Mouse (Mus musculus): Measurements from ENCODE around the gene Hp1bp3. TPM values are rescaled to one million over a fixed set of nuclear protein-coding genes. Genes with fewer than 3 reads are reported as not detected.

The Hp1bp3 gene
- polyA plus RNA-seq, 2 experiments = 34.7 to 36.1 TPM

DNA sequence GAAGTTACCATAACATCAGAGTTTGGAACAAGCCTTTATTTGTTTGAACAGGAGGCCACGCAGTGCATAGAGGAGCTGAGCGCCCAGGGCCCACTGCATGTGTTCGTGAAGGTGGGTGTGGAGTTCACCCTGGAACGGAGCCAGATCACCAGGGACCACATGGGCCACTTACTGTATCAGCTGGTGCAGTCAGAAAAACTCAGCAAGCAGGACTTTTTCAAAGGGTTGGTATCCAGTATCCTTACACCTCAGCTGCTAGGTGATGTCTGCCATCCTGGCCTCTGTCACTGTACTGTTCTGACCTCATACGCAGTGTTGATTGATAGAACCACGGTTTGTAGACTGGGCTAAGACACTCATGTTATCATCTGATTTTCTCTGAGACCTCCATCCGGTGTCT is 28.1 kb upstream of the Hp1bp3 start:
- 74% methylated on average over 7 of the region's 7 CpGs for WGBS (ENCODE audit: insufficient replicate concordance)
- no peak for DNase-seq (ENCODE audit: low read depth in 3 of 3, low spot score in 3 of 3)
- Histone ChIP-seq H3K4me1 (replicated peaks; ENCODE audit: control insufficient read depth in 2 of 2, insufficient read depth in 2 of 2, low read length in 1 of 2) (no peaks in the 10 kb centered on the region; a peak in 1 of 4 replicates), H3K36me3 (replicated peaks; ENCODE audit: control insufficient read depth, insufficient read depth, low read depth) (peaks cover 13% of the 10 kb centered on the region), H3K27me3 (ENCODE audit: control insufficient read depth, insufficient read depth, low read length) (no peaks in the 10 kb centered on the region), H3K4me3 (ENCODE audit: insufficient read depth in 1 of 2, low read depth in 2 of 2, low read length in 2 of 2) (no peak overlapping the region), H3K4me2 (ENCODE audit: low read depth) (no peak overlapping the region), H3K9me3 (ENCODE audit: control insufficient read depth, low read length) (no peaks in the 10 kb centered on the region), H3K27ac (no peak overlapping the region), H3K9ac (replicated peaks) (no peak overlapping the region)
- TF ChIP-seq EP300 (IDR thresholded peaks at IDR 0.05; ENCODE audit: low read depth) (0 out of 2 replicates have a peak, but pooled peaks have one; percentile 20), CTCF (IDR thresholded peaks at IDR 0.05; ENCODE audit: low read depth) (no peak)
- no peak for ATAC-seq (ENCODE audit: insufficient read depth)

DNA sequence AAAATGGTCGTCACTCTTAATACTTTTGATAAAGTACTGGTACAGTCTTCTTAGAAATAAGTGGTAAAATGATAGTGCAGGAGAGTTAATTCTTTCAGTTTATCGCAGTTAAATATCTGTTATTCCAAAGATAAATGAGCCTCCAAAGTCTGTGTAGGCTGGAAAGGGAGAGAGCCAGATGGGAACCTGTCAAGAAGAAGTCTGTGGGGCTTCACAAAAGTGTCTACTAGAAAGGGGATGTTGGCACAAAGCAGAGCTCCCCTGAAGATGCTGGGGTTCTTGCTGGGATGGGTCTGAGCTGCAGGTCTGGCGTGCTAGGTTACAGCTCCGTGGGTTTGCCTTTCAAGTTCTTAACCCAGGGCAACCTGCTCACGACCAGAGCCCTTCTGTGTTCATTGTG is 23.5 kb upstream of the Hp1bp3 start:
- Histone ChIP-seq H3K4me1 (replicated peaks; ENCODE audit: control insufficient read depth in 2 of 2, insufficient read depth in 2 of 2, low read length in 1 of 2) (no peaks in the 10 kb centered on the region), H3K4me3 (ENCODE audit: insufficient read depth in 1 of 2, low read depth in 2 of 2, low read length in 2 of 2) (no peak overlapping the region), H3K4me2 (ENCODE audit: low read depth) (no peak overlapping the region), H3K27me3 (ENCODE audit: control insufficient read depth, insufficient read depth, low read length) (no peaks in the 10 kb centered on the region), H3K36me3 (replicated peaks; ENCODE audit: control insufficient read depth, insufficient read depth, low read depth) (peaks cover 9% of the 10 kb centered on the region), H3K27ac (no peak overlapping the region), H3K9me3 (ENCODE audit: control insufficient read depth, low read length) (no peaks in the 10 kb centered on the region), H3K9ac (replicated peaks) (no peak overlapping the region)
- WGBS (ENCODE audit: insufficient replicate concordance) = 73% methylated on average over 5 of the region's 5 CpGs
- no peak for TF ChIP-seq EP300 (IDR thresholded peaks at IDR 0.05; ENCODE audit: low read depth)
- no peak for TF ChIP-seq CTCF (IDR thresholded peaks at IDR 0.05; ENCODE audit: low read depth)
- DNase-seq (ENCODE audit: low read depth in 3 of 3, low spot score in 3 of 3) = no peak
- ATAC-seq (ENCODE audit: insufficient read depth) = no peak

DNA sequence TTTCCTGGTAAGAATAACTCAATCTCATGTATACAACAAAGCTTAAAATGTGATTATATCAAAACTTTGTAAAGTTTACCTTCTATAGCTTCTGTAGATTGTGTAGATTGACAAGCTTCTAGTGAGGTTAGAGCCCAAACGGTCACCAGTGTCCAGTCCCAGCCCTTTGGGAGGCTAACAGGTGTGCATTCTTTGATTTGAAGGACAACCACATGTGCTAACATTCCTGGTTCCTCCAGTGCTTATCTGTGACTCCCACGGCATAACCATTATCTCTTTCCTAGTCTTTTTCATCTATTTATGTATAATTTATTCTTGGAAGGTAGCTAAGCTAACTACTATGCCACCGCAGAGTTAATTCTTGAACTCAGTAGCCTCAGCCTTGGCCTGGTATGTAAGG is 15.3 kb upstream of the Hp1bp3 start:
- H3K36me3 ChIP-seq (replicated peaks; ENCODE audit: control insufficient read depth, insufficient read depth, low read depth) = peaks cover 20% of the 10 kb centered on the region
- H3K27me3 ChIP-seq (ENCODE audit: control insufficient read depth, insufficient read depth, low read length) = no peaks in the 10 kb centered on the region
- no peak overlapping the region for H3K9ac ChIP-seq (replicated peaks)
- WGBS (ENCODE audit: insufficient replicate concordance) = 69% methylated on average over 3 of the region's 3 CpGs
- no peak for DNase-seq (ENCODE audit: low read depth in 3 of 3, low spot score in 3 of 3)
- H3K27ac ChIP-seq = no peak overlapping the region
- no peak overlapping the region for H3K4me2 ChIP-seq (ENCODE audit: low read depth)
- TF ChIP-seq CTCF (IDR thresholded peaks at IDR 0.05; ENCODE audit: low read depth) (no peak), EP300 (IDR thresholded peaks at IDR 0.05; ENCODE audit: low read depth) (no peak)
- no peaks in the 10 kb centered on the region for H3K4me1 ChIP-seq (replicated peaks; ENCODE audit: control insufficient read depth in 2 of 2, insufficient read depth in 2 of 2, low read length in 1 of 2)
- ATAC-seq (ENCODE audit: insufficient read depth) = no peak
- no peaks in the 10 kb centered on the region for H3K9me3 ChIP-seq (ENCODE audit: control insufficient read depth, low read length)
- no peak overlapping the region for H3K4me3 ChIP-seq (ENCODE audit: insufficient read depth in 1 of 2, low read depth in 2 of 2, low read length in 2 of 2)

DNA sequence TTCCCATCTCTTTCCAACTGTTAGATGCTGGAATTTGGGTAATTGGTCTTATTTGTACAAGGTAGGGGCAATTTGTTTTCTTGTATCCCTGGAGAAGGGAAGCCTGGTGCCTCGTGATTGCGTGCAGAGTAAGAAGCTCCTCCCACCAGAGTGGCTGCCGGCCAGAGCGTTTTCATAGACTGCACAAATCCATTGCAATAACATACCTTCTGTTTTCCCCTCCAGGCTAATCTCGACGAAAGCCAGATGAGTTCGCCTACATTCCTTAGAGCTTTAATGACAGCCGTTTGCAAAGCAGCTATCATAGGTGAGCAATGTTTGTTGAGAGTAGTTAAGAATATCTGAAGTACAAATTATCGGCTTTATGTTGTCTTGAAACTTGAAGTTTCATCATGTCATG is 14.4 kb upstream of the Hp1bp3 start:
- Histone ChIP-seq H3K9me3 (ENCODE audit: control insufficient read depth, low read length) (no peaks in the 10 kb centered on the region), H3K4me2 (ENCODE audit: low read depth) (no peak overlapping the region), H3K4me3 (ENCODE audit: insufficient read depth in 1 of 2, low read depth in 2 of 2, low read length in 2 of 2) (no peak overlapping the region), H3K9ac (replicated peaks) (no peak overlapping the region), H3K36me3 (replicated peaks; ENCODE audit: control insufficient read depth, insufficient read depth, low read depth) (peaks cover 23% of the 10 kb centered on the region), H3K27me3 (ENCODE audit: control insufficient read depth, insufficient read depth, low read length) (no peaks in the 10 kb centered on the region), H3K27ac (no peak overlapping the region), H3K4me1 (replicated peaks; ENCODE audit: control insufficient read depth in 2 of 2, insufficient read depth in 2 of 2, low read length in 1 of 2) (no peaks in the 10 kb centered on the region)
- TF ChIP-seq CTCF (IDR thresholded peaks at IDR 0.05; ENCODE audit: low read depth) = no peak
- no peak for TF ChIP-seq EP300 (IDR thresholded peaks at IDR 0.05; ENCODE audit: low read depth)
- WGBS (ENCODE audit: insufficient replicate concordance) = 78% methylated on average over 9 of the region's 9 CpGs
- ATAC-seq (ENCODE audit: insufficient read depth) (no peak), DNase-seq (ENCODE audit: low read depth in 3 of 3, low spot score in 3 of 3) (no peak)

DNA sequence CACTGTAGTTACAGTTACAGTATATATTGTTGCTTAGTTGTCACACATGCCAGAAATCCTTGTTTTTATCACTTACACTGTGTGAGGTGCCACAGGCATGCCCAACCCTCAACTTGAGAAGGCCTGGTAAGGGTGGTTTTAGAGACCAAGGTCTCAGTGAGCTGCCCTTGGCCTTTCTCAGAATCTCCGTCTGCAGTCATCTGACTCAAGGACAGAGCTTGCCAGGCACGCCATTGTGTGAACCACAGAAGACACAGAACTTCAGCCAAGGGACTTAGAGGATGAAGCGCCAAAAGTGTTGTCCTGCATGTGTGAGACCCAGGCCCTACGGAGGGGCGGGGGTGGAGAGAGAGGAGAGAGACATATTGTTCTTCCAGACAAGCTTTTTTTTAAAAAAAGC is 6.0 kb upstream of the Hp1bp3 start:
- WGBS (ENCODE audit: insufficient replicate concordance) = 76% methylated on average over 5 of the region's 5 CpGs
- Histone ChIP-seq H3K27ac (no peak overlapping the region), H3K9me3 (ENCODE audit: control insufficient read depth, low read length) (no peaks in the 10 kb centered on the region), H3K36me3 (replicated peaks; ENCODE audit: control insufficient read depth, insufficient read depth, low read depth) (peaks cover 4% of the 10 kb centered on the region; the same call in 1 of the 2 replicates), H3K27me3 (ENCODE audit: control insufficient read depth, insufficient read depth, low read length) (no peaks in the 10 kb centered on the region), H3K4me2 (ENCODE audit: low read depth) (no peak overlapping the region), H3K4me3 (ENCODE audit: insufficient read depth in 1 of 2, low read depth in 2 of 2, low read length in 2 of 2) (no peak overlapping the region), H3K4me1 (replicated peaks; ENCODE audit: control insufficient read depth in 2 of 2, insufficient read depth in 2 of 2, low read length in 1 of 2) (no peaks in the 10 kb centered on the region), H3K9ac (replicated peaks) (no peak overlapping the region)
- no peak for TF ChIP-seq EP300 (IDR thresholded peaks at IDR 0.05; ENCODE audit: low read depth)
- TF ChIP-seq CTCF (IDR thresholded peaks at IDR 0.05; ENCODE audit: low read depth) = no peak
- ATAC-seq (ENCODE audit: insufficient read depth) (no peak), DNase-seq (ENCODE audit: low read depth in 3 of 3, low spot score in 3 of 3) (no peak)

Measured in liver, embryonic 14.5 days (tissue).